Mouse (Mus musculus): ENCODE results near the gene Slc2a4.

The Slc2a4 gene

GRCm38 (mm10) chr11:69908645-69909044 is 39.3 kb downstream of the Slc2a4 start:
- CTCF ChIA-PET: interaction anchor here (0.6 kb wide), 1 partner anchor 10 kb away, joined by 3 read pairs; no protein-coding TSS in a partner anchor

DNA sequence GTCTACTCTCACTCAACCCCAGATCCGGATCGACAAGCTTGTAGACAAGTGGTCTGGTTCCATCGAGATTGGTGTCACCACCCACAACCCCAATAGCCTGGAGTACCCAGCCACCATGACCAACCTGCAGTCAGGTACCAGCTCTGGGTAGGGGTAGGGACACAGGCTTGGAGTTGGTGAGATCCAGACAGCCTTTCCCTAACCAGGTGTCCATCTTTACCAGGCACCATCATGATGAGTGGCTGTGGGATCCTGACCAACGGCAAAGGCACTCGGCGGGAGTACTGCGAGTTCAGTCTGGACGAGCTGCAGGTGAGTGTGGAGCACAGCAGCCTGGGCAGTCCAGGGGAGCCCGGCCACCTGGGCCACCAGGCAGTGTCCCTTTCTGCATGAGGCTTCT is 43.7 kb downstream of the Slc2a4 start:
- CTCF ChIA-PET: interaction anchor here (0.7 kb wide), 1 partner anchor 82 kb away, joined by 3 read pairs; no protein-coding TSS in a partner anchor

- CTCF ChIA-PET: no interaction called here
Measured at GRCm38 (mm10) chr11:69902972-69903371, 45.0 kb downstream of the Slc2a4 start.

DNA sequence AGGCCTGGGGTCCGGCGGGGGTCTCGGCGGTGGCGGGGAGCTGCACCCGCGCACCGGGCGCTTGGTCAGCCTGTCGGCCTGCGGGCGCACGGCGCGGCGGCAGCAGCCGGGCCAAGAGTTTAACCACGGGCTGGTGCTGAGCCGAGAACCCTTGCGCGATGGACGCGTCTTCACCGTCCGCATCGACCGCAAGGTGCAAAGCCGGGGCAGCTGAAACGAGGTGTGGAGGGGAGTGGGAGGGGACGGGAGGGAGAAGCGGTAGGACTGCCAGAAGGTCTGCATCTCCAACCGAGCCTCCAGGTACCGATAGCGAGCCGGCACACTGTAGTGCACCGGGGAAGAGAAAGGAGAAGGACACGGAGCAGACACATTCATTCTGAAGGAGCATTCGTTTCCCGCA is 46.0 kb downstream of the Slc2a4 start:
- CTCF ChIA-PET: no interaction called here

DNA sequence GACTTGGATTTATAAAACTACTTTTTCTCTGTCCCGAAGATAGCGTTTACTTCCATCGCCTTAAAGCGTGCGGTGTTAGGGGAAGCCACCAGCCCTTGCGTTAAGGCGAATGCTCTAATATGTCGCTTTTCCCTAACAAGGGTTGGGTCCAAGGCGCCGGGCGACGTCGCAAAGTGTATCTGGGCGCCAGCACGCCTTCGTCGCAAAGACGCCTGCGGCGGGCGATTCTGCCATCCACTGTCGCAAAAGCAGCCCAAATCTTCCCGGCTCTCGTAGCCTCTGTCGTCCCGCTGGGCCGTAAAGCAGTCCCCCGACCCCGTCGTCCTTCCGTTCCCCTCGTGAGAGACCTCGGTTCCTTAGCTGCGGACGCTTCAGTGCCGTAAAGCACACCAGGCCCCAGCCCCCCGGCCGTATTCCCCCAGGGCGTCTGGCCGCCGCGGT is 46.6 kb downstream of the Slc2a4 start:
- CTCF ChIA-PET: no interaction called here

DNA sequence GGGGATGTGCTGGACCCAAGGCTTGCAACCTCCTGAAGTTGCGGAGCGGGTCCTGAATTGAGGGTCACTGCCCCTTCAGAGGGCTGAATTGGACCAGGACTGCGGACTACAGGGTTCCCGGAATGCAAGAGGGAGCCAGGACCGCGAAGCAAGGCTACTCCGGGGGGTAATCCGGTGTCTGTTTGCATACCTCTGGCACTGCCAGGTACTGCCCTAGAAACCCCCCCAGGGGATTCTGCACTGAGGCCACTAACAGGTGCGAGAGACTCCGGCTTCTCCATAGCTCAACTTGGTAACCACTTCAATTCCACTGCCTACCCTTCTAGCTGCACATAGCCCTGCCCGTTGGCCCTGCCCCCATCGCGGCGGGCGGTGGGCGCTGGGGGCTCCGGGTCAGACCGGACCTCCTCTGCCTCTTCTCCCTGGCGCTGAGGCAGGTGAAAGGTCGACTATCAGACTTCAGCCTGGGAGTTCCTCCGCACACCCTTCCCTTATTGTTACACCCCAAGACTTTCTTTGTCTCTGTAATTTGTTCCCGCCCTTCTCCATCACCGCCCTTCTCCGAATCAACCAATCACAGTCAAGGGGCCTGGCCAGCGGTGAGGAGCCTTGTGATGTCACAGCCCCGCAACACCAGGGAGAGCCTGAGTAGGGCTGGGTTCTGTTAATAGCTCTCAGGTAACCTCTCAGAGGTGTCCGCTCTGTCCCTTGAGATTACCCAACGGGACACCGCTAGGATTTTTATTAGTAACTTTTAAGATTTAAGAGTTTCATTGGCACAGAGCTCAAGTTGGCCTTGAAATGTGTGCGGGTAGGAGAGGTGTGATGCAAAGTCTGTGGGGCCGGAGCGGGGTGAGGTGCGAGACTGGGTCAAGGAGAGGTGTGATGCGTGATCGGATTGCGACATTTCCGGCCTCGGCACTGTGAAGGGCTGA is 47.2 kb downstream of the Slc2a4 start, which contains the start of the genes 2810408A11Rik and Neurl4:
2810408A11Rik (minus strand) TSS at position 517 of the 935 bp plus-strand sequence.
Neurl4 (plus strand) TSS at position 602 of the 935 bp plus-strand sequence.
- CTCF ChIA-PET: interaction anchor here (1.2 kb wide), 1 partner anchor 11 kb away, joined by 3 read pairs; no protein-coding TSS in a partner anchor

- CTCF ChIA-PET: interaction anchor here (1.2 kb wide), 1 partner anchor 11 kb away, joined by 3 read pairs; no protein-coding TSS in a partner anchor
Measured at GRCm38 (mm10) chr11:69899870-69900269, 48.1 kb downstream of the Slc2a4 start.

- CTCF ChIA-PET: interaction anchor here (0.6 to 0.9 kb wide), 2 partner anchors 14 to 22 kb away, joined by 3 to 4 read pairs; no protein-coding TSS in a partner anchor
Measured at GRCm38 (mm10) chr11:69895291-69895690, 52.7 kb downstream of the Slc2a4 start, which contains the start of gene Acap1. Gene Acap1, minus strand, starts transcription at chr11:69895539.

DNA sequence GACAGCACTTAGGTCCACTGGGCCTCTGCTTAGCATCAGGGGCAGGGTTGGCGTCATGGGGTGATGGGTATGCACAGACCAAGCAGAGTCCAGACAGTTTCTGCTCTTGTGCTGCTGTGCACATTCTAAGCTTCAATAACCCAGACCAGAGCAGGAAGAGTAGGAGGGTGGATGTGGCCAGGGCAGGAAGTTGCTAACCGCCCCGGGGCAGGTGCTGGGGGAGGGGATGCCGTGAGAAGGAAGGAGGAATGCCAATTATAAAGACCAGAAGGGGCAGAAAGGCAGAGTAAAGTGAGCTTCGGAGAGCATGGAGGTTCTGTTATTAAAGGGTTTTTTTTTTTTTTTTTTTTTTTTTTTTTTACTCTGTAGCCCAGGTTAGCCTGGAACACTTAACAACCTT is 53.3 kb downstream of the Slc2a4 start:
- CTCF ChIA-PET: interaction anchor here (0.6 to 0.9 kb wide), 4 partner anchors 15 to 74 kb away, joined by 3 to 27 read pairs (median 4); no protein-coding TSS in a partner anchor
